Mouse (Mus musculus) CH12.LX (cell line): Measurements from ENCODE around the gene Sh3glb2. TPM values are rescaled to one million over a fixed set of nuclear protein-coding genes. Genes with fewer than 3 reads are reported as not detected.

Experiments
- DNase-seq: peaks from one replicate; pipeline ENCODE4 v3.0.0-alpha.2; 2013; ENCODE audit errors: extremely low read depth
- H3K27ac ChIP-seq: 2 replicates; pipeline ENCODE4 v1.5.1; 2012; ENCODE audit warnings: low read depth, mild to moderate bottlenecking, control low read depth, moderate library complexity; ENCODE audit not compliant: insufficient read depth
- H3K27me3 ChIP-seq: replicated peaks from 2 replicates; pipeline ENCODE3; 2012; ENCODE audit warnings: inconsistent platforms
- H3K36me3 ChIP-seq, 2 experiments: replicated peaks in 1 of 2; 2 replicates each; pipeline versions ENCODE3 to v1.6.1; 2012; ENCODE audit warnings: inconsistent platforms in 1 of 2, low read length in 1 of 2, mild to moderate bottlenecking in 1 of 2, mixed read lengths in 1 of 2, moderate library complexity in 1 of 2; ENCODE audit not compliant: control insufficient read depth in 1 of 2, insufficient read depth in 1 of 2
- H3K4me1 ChIP-seq, 2 experiments: 2 replicates each; pipeline ENCODE4 v1.6.1; 2012; ENCODE audit warnings: inconsistent platforms in 1 of 2, moderate library complexity in 1 of 2; ENCODE audit not compliant: insufficient read depth in 2 of 2, control insufficient read depth in 1 of 2
- H3K4me2 ChIP-seq: 2 replicates; pipeline ENCODE4 v1.6.1; 2012; ENCODE audit warnings: low read depth, mild to moderate bottlenecking, control low read depth; ENCODE audit not compliant: poor library complexity, insufficient read depth, severe bottlenecking
- H3K4me3 ChIP-seq, 3 experiments: fragments of 150-350 bp in 1 of 3; sonication (generic) in 1 of 3; replicated peaks in 1 of 3; 2 replicates each; pipeline versions ENCODE3 to v1.5.1; 2011 to 2012; ENCODE audit warnings: low read depth in 2 of 3, low read length in 2 of 3, mild to moderate bottlenecking in 2 of 3, moderate library complexity in 2 of 3, control low read depth in 1 of 3, improper control_type of control experiment in 1 of 3, inconsistent platforms in 1 of 3, mixed read lengths in 1 of 3; ENCODE audit not compliant: poor library complexity in 1 of 3
- H3K79me2 ChIP-seq: replicated peaks from 2 replicates; pipeline ENCODE4 v1.6.1; 2012; ENCODE audit warnings: mild to moderate bottlenecking, moderate library complexity; ENCODE audit not compliant: control insufficient read depth, poor library complexity, insufficient read depth, severe bottlenecking; ENCODE audit errors: extremely low read depth
- H3K9ac ChIP-seq: 2 replicates; pipeline ENCODE4 v1.6.1; 2012; ENCODE audit warnings: low read depth, mild to moderate bottlenecking, control low read depth, moderate library complexity; ENCODE audit not compliant: insufficient read depth
- H3K9me3 ChIP-seq: replicated peaks from 2 replicates; pipeline ENCODE3; 2012; ENCODE audit warnings: low read length, inconsistent platforms, mixed read lengths
- BHLHE40 ChIP-seq: IDR thresholded peaks from 2 replicates; pipeline ENCODE4 v1.6.1; 2011; ENCODE audit warnings: mild to moderate bottlenecking, low read depth, low read length, improper control_type of control experiment
- CHD1 ChIP-seq: IDR thresholded peaks from 2 replicates; pipeline ENCODE4 v1.6.1; 2012; ENCODE audit warnings: low read depth, low read length, improper control_type of control experiment, inconsistent platforms
- CHD2 ChIP-seq: IDR thresholded peaks from 2 replicates; pipeline ENCODE4 v1.6.1; 2011; ENCODE audit warnings: low read length, improper control_type of control experiment
- CTCF ChIP-seq, 2 experiments: IDR thresholded peaks in 1 of 2; conservative IDR thresholded peaks in 1 of 2; 2 replicates each; pipeline ENCODE4 v1.5.1; 2011 to 2012; ENCODE audit warnings: low read depth in 2 of 2, low read length in 2 of 2, improper control_type of control experiment in 1 of 2, inconsistent platforms in 1 of 2, mild to moderate bottlenecking in 1 of 2, moderate library complexity in 1 of 2
- ELF1 ChIP-seq: IDR thresholded peaks from 2 replicates; pipeline ENCODE4 v1.6.1; 2014; ENCODE audit warnings: low read depth, mild to moderate bottlenecking, inconsistent platforms, low read length, improper control_type of control experiment
- EP300 ChIP-seq: IDR thresholded peaks from 2 replicates; pipeline ENCODE4 v1.6.1; 2011; ENCODE audit warnings: low read length, improper control_type of control experiment
- HCFC1 ChIP-seq: IDR thresholded peaks from 2 replicates; pipeline ENCODE4 v1.6.1; 2012; ENCODE audit warnings: low read depth, mild to moderate bottlenecking, inconsistent platforms, low read length, improper control_type of control experiment
- MAFK ChIP-seq: IDR thresholded peaks from 2 replicates; pipeline ENCODE4 v1.6.1; 2011; ENCODE audit warnings: low read length, improper control_type of control experiment; ENCODE audit not compliant: insufficient replicate concordance
- MAZ ChIP-seq: IDR thresholded peaks from 2 replicates; pipeline ENCODE4 v1.6.1; 2012; ENCODE audit warnings: low read depth, mild to moderate bottlenecking, inconsistent platforms, low read length, improper control_type of control experiment, moderate library complexity
- PAX5 ChIP-seq: IDR thresholded peaks from 2 replicates; pipeline ENCODE4 v1.6.1; 2012; ENCODE audit warnings: low read length, inconsistent platforms, mixed read lengths
- POLR2AphosphoS2 ChIP-seq: IDR thresholded peaks from 2 replicates; pipeline ENCODE4 v1.6.1; 2011; ENCODE audit warnings: low read depth, low read length, improper control_type of control experiment
- RAD21 ChIP-seq: IDR thresholded peaks from 2 replicates; pipeline ENCODE4 v1.6.1; 2011; ENCODE audit warnings: low read depth, mild to moderate bottlenecking, low read length, improper control_type of control experiment, moderate library complexity
- RCOR1 ChIP-seq: conservative IDR thresholded peaks from 2 replicates; pipeline ENCODE4 v1.6.1; 2012; ENCODE audit warnings: low read depth, mild to moderate bottlenecking, inconsistent platforms, low read length, improper control_type of control experiment
- SIN3A ChIP-seq: IDR thresholded peaks from 2 replicates; pipeline ENCODE4 v1.6.1; 2012; ENCODE audit warnings: low read length, improper control_type of control experiment, inconsistent platforms
- TBP ChIP-seq: conservative IDR thresholded peaks from 2 replicates; pipeline ENCODE4 v1.6.1; 2011; ENCODE audit warnings: low read depth, low read length, improper control_type of control experiment
- UBTF ChIP-seq: IDR thresholded peaks from 2 replicates; pipeline ENCODE4 v1.6.1; 2012; ENCODE audit warnings: low read depth, mild to moderate bottlenecking, inconsistent platforms, low read length, improper control_type of control experiment, moderate library complexity
- USF1 ChIP-seq: IDR thresholded peaks from 2 replicates; pipeline ENCODE4 v1.6.1; 2014; ENCODE audit warnings: low read depth, mild to moderate bottlenecking, inconsistent platforms, low read length, improper control_type of control experiment
- ZC3H11A ChIP-seq: IDR thresholded peaks from 2 replicates; pipeline ENCODE4 v1.6.1; 2012; ENCODE audit warnings: low read depth, mild to moderate bottlenecking, inconsistent platforms, low read length, improper control_type of control experiment
- ZMIZ1 ChIP-seq: IDR thresholded peaks from 2 replicates; pipeline ENCODE4 v1.6.1; 2012; ENCODE audit warnings: low read depth, mild to moderate bottlenecking, inconsistent platforms, low read length, improper control_type of control experiment
- dilution Hi-C: fragments of 300-500 bp; cut with MboI; formaldehyde crosslinking; loops from 2 replicates; pipeline ENCODE4 v1.14.3; 2020; ENCODE audit warnings: low sequenced_read_pairs; ENCODE audit not compliant: extremely low pct_unique_long_range_greater_than_20kb, extremely low pct_ligation_motif_present
- in situ Hi-C: fragments of 300-500 bp; cut with MboI; formaldehyde crosslinking; loops from 3 replicates; pipeline ENCODE4 v1.14.3; 2019; ENCODE audit warnings: low sequenced_read_pairs, low pct_ligation_motif_present, low pct_unique_long_range_greater_than_20kb, mixed read lengths
- polyA plus RNA-seq: library from polyadenylated mRNA; unstranded; fragments of >175 nt; gene quantifications from 2 replicates; pipeline ENCODE4 v1.2.1, GENCODE M21; 2012; ENCODE audit warnings: low read depth; ENCODE audit not compliant: insufficient read length
- total RNA-seq, 2 experiments: library from RNA; depleted of rRNA; stranded (reverse); fragments of 300-350 nt in 1 of 2; fragments of >200 nt in 1 of 2; gene quantifications; 2 replicates each; pipeline ENCODE4 v1.2.3; 2012 to 2014

Gene Sh3glb2
- total and polyA plus RNA-seq, 3 experiments = 27.2 to 47.8 (median 38.9) TPM

GRCm38 (mm10) chr2:30337179-30337578 is 22.0 kb downstream of the Sh3glb2 start:
- DNase-seq = no peak
- H3K4me2 ChIP-seq = no peak overlapping the region
- H3K9ac ChIP-seq = no peak overlapping the region
- H3K79me2 ChIP-seq = no peaks in the 10 kb centered on the region
- H3K36me3 ChIP-seq = peaks cover 85 to 96% of the 10 kb centered on the region in 2 experiments
- dilution Hi-C loops (no loop called here), in situ Hi-C loops (no loop called here)
- H3K4me1 ChIP-seq = no peaks in the 10 kb centered on the region
- no peaks in the 10 kb centered on the region for H3K27me3 ChIP-seq
- no peak for TF ChIP-seq USF1
- no peak for TF ChIP-seq MAZ
- no peak for TF ChIP-seq ELF1
- no peak for TF ChIP-seq CHD2
- no peak for TF ChIP-seq EP300
- no peak for TF ChIP-seq HCFC1
- TF ChIP-seq BHLHE40 = no peak
- TF ChIP-seq CTCF (conservative IDR thresholded peaks at IDR 0.05 in 1 of 2, IDR thresholded peaks at IDR 0.05 in 1 of 2; ENCODE audit: low read depth in 2 of 2, low read length in 2 of 2) = no peak
- no peak for TF ChIP-seq ZMIZ1
- no peak for TF ChIP-seq PAX5
- TF ChIP-seq RAD21 = no peak
- TF ChIP-seq RCOR1 = no peak
- TF ChIP-seq UBTF = no peak
- TF ChIP-seq CHD1 = no peak
- no peak overlapping the region for H3K27ac ChIP-seq
- H3K4me3 ChIP-seq = no peak overlapping the region
- H3K9me3 ChIP-seq = no peaks in the 10 kb centered on the region

DNA sequence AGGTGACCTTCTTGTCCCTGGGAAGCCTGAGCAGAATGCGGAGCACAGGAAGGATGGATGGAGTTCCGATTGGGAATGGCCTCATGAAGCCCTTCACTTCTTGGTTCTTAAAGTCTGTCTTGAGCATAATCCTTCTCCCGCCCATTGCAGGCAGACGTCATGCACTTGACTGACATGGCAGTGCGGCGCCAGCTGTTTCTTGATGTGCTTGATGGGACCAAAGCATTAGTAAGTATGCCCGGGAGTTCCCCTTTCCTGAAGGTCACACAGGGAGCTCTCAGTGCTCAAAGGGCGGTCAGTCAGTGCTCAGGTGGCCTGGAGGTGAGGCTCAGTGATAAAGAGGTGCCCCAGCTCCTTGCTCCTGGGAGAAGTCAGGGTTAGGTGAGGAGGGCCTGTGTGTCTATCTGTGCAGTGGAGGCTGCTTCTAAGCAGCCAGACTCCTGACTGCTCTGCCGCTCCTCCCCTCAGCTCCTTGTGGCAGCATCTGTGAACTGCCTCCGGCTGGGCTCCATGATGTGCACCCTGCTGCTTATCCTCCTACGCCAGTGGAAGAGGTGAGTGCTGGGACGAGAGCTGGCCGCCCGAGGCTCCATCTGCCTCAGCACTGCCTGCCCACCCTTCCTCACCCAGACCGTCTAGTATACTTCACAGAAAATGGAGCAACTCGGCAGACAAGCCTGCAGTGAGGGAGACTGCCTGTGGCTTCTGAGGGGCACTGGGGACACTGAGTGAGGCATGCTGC is 22.8 kb downstream of the Sh3glb2 start:
- Histone ChIP-seq H3K4me3 (no peak overlapping the region), H3K27ac (no peak overlapping the region), H3K27me3 (no peaks in the 10 kb centered on the region), H3K36me3 (peaks cover 77 to 96% of the 10 kb centered on the region in 2 experiments), H3K9ac (no peak overlapping the region), H3K4me2 (no peak overlapping the region), H3K9me3 (no peaks in the 10 kb centered on the region), H3K79me2 (no peaks in the 10 kb centered on the region), H3K4me1 (no peaks in the 10 kb centered on the region)
- dilution Hi-C loops = no loop called here
- in situ Hi-C loops = no loop called here
- no peak for DNase-seq
- TF ChIP-seq TBP (no peak), SIN3A (no peak), RAD21 (no peak), POLR2AphosphoS2 (no peak), EP300 (no peak), ZMIZ1 (no peak), MAFK (no peak), ZC3H11A (no peak)
